Mouse (Mus musculus) embryo, embryonic 11 days (tissue): ENCODE results near the gene Gamt.

Source experiments
- DNase-seq: peaks from one replicate; pipeline ENCODE4 v3.0.0-alpha.2; 2015

The Gamt gene

DNA sequence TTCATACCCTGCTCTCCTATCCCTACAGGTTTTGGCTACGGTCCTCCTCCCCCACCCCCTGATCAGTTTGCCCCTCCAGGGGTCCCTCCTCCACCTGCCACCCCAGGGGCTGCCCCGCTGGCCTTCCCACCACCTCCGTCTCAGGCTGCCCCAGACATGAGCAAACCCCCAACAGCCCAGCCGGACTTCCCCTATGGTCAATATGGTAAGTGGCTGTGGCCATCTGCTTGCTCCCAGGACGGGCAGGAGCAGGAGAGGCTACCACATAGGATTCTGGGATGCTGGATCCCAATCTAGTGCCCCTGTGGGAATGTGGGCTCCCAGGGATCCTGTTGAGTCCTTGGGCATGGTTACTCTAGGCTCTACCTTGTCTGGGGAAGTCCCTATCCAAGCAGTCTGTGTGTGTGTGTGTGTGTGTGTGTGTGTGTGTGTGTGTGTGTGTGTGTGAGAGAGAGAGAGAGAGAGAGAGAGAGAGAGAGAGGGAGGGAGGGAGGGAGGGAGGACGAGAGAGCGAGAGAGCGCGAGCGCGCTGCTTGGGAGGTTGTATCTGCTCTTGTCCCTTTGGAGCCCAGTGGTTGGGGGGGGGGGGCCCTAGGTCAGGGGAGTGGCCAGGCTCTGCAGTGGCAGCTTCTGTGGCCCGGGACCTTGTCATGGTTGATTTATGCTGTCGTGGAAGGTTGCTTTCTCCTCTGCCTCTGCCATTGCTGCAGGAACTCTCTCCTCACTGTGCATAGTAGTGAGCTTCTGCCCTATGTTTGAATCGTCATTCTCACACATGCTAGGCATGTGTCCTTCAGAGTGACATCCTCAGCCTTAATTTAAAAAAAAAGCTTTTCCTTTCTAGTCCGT is 24.6 kb upstream of the Gamt start:
- DNase-seq: no peak

DNA sequence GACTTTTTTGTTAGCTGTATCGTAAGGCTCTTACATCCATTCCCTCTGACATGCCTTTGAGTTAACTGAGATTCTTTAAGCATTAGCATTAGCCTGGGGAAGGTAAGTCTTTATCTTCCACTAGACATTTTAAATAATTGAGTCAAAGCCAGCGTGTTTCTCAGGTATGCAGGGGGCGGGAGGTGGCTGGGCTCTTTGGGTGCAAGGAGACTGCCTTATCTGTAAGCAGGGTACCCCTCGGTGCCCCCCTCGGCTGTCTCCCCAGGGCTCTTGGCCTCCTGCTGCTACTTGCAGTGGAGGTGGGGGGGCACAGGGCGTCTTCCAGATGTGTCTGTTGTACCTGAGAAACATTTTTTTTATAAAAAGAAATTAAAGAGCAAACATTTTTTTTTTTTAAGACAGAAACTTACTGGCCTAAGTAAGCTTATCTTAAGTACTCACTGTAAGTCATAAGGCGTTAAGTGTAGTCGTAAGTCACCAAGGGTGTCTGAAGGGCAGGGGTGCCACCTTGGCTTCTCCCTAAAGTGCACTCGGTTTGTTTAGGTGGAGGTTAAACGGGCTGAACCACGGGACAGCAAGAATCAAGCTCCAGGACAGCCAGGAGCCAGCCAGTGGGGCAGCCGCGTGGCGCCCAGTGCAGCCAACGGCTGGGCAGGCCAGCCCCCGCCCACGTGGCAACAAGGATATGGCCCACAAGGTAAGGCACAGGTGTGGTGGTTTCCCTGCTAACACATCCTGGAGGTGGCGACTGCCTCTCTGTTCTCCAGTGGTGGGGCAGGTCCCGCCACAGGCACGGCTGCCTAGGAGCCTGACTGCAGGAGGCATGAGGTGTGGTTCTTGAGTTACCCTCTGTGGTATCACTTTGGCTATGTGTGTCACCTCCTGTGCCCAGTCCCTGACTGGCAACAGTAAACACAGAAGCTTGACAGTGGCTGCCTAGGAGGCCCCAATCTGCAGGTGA is 21.9 kb upstream of the Gamt start:
- no peak for DNase-seq

DNA sequence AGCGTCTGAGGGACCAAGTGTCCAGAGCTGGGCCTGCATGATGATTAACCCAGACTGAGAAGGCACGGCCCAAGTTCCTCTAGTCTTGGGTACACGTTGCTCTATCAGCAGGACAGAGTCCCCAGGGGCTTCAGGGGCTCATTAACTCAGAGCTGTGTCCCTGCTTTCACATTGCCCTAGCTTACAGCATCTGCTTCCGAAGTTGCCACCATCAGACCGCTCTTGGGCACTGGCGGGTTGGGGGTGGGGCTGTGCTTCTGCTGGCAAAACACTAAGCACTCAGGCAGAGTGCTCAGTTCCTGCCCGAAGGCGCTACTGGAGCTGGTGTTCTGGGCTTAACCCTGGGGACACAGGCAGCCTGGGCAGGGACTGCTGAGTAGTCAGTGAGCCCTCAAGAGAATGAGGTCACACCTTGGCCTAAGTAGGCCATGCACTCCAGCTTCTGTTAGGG is 21.1 kb upstream of the Gamt start:
- DNase-seq: no peak

DNA sequence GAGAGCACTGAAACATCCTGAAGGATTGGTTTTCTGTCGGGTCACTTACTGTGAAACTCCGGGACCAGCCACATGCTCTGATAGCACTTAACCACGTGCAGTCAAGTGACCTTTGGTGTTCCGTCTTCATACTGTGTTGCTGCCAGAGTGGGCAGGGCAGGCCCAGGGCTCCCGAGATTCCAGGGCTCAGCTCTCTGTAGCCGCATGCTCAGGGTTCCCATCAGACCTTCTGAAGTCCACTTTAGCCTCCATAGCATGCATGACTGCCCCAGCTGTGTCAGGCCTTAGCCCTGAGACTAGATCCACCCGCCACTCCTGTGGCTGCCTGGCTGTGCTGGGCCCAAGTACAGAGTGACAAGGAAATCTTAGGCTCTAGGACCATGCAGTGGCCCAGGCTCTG is 20.5 kb upstream of the Gamt start:
- no peak for DNase-seq

DNA sequence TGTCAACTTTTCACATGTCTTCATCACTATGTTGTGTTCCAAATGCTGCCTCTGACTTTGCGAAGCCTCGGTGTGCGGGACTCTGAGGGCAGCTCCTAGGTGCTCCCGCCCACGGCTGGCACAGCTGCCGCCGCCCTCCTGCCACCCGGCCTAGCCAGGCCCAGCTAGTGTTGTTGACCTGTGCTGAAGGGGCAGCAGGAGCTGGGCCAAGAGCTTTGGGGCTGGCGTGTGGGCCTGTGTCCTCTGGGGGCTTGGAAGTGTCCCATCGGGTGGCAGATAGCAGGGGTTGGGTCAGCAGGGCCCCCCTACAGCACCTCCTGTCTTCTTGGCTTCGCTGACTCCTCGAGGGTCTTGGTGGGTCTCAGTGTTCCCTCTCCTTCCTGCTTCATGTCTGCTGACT is 18.5 kb upstream of the Gamt start:
- no peak for DNase-seq

DNA sequence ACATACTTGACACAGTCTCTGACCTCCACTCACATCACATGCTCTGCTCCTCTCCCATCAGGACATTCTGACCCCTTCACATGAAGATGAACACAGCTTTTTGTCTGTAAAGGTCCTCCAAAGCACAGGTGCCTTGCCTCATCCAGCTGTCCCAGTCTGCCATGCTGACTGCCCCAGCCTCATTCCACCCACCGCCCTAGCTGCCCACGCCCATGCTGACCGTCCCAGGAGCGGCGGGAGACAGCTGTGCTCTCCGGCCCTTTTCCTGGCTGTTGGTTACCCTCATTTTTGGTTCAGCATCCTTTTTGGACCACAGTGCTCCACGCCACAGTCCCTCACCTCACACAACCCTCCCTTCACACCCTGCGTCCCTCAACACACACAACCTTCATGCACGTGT is 17.6 kb upstream of the Gamt start:
- no peak for DNase-seq

DNA sequence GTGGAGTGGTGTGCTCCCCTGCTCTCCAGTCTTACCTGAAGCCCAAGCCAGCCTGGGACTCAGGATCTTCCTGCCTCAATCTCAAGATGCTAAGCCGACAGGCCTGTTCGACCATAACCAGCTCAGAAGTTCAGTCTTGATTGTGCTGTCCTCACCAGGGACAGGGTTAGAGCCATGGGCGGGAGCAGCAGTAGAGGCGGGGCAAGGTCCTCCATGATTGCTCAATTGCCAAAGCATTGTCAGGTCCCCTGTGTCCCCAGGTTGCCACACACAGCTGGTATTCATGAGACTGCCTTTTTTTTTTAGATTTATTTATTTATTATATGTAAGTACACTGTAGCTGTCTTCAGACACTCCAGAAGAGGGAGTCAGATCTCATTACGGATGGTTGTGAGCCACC is 15.4 kb upstream of the Gamt start:
- no peak for DNase-seq

DNA sequence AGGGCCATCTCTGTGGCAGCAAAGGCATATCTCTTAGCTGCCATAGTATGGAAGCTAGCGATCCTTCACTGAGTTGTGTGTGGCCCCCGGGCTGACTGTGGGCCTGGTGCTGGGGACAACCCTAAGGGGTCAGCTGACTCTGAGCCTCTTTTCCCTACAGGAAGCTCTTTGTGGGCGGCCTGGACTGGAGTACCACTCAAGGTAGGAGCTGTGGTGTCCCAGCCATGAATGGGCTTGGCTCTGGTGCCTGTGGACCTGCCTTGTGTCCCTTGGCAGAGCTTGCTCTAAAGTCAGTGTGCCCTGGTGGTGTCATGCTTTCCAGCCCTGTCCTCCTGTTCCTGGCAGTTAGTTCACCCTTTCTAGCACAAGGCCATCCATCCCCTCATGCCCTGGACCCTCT is 13.0 kb upstream of the Gamt start:
- DNase-seq: no peak

DNA sequence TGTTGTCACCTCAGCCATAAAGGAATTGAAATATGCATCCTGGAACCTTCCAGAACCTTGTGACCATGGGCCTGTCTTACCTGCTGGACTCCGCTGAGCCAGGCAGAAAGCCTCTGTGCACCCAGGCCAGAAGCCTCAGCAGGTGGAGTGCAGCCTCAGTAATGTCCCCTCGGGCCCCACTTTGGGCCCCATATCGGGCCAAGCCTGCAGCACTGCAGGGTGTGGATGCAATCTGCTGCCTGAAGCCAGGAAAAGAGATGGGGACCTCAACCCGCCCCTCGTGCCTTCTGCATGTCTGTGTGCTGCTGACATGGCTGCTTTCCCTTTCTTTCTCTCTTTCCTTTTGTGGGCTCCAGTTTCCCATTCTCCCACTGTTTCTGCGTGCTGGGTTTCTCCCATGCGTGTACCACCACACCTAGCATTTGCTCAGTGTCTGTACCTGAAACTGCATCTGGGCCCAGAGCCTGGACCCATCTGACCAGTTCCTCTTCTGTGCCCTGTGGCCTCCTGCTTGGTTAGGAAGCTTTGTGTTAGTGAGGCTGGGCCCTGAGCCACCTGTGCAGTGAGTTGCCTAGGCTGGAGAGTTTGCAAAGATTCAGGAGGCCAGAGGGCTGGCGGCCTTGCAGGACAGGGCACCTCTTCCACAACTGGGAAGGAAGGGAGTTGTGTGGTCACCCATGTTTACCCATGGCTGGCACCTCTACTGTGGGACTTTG is 11.2 kb upstream of the Gamt start:
- no peak for DNase-seq

DNA sequence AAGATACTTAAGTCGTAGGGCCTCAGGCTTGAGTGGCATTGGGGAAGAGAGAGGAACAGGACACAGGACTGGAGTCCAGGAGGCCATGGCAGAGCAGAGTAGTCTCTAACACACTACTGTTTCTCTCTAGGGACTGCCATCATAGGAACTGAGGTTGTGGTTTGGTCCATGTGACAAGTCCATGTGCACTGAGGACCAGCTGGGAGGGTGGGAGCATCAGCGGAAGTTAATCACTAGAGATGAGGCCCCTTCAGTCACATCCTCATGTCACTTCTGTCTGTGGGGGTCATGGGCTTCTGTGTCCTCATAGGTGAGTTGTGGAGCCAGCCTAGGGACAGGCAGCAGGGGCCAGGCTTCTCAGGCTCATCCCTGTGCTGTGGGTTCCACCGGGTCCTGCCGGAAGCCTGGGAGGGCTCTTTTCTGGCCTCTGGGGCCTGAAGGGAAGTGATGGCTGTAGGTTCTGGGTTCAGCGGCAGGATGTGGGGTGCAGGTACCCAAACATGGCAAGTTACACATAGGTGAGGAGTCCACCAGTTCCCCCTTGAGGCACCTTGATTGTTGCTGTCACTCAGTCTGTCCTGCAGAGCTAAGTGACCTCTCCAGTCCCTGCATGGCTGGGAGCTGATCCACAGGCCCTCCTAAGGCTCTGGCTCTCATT is 10.5 kb upstream of the Gamt start:
- no peak for DNase-seq

DNA sequence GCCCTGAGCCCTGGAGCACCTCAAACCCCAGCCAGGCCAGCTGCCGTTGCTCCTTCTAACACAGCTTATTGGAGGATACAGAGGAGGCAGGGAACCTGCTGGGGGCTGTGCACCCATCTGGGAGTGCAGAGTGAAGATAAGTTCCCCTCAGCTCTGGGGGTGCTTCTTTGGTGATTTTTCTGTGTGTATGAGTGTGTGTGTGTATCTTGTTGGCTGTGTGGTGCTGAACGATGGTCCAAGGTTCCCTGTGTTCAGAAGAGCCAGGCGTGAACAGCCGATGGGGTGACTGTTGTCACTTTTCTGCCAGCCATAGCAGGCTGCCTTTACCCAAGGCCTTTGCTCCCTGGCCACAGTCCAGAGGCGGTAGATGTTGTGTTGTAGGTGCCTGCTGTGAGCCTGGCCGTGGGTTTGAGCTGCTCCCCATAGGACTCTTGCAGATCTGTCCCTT is 9.9 kb upstream of the Gamt start:
- DNase-seq: no peak

DNA sequence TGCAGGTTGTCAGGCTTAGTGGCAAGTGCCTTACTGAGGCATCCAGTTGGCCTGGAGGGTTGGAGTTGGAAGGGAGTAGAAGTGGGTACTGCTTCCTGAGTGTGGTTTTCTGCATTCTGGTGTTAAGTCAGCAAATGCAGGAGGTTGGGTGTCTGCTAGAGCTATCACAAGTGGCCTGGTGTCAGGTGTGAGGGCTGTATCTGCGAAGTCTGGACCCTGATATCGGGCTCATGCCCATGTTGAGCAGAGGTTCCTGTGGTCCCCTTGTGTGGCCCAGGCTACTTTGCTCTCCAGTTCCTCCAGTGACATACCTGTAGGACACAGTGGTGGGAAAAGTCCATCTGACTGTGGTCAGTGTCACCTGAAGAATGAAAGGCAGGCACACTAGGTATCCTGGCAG is 9.3 kb upstream of the Gamt start:
- DNase-seq: no peak

DNA sequence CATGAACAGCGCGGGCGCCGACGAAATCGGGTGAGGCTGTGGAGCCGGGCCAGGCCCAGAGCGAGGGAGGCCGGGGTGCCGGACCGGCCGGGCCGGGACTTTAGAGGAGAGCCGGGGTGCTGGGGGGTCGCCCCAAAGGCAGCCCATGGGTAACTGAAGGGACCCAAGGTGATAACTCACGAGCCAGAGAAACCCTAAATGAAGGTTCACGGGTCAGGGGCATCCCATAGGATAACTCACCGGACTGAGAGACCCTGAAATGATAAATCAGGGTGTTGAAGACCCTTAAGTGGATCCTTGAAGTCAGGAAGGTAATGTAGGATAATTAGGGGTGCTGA is 4.3 kb upstream of the Gamt start:
- no peak for DNase-seq

DNA sequence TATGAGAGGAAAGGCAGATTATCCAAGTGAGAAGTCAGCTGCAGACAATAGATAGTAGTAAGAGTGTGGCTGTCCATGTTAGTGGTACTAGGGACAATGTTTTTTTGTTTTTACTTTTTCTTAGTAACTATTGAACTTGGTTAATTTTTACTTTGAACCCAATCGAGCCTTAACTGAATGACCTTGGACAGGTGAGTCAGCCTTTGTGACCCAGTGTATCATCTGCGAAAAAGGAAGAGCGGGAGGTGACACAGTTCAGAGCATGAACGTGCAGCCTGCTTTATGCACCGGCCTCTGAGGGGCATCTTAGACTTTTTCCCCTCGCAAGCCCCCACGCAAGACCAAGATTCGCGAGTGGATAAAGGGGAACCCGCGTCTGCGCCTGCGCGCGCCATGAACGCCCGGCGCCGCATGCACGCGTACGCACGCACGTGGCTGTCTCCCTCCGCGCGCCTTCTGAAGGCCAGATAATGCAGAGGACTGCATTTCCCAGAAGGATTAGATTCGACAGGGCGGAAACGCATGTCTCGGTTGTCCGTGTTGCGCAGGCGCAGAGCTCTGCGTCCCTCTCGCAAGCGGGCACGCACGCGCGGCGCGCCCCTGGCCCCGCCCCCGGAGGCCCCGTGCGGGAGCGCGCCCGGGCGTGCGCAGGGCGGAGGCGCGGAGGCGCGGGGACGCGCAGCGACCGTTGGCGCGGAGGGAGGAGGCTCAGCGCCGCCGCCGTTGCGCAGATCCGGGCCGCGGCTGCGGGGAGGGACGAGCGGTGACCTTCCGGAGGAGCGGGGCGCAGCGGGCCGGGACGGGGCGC is 3.7 kb upstream of the Gamt start:
- peak; percentile 100 for DNase-seq

DNA sequence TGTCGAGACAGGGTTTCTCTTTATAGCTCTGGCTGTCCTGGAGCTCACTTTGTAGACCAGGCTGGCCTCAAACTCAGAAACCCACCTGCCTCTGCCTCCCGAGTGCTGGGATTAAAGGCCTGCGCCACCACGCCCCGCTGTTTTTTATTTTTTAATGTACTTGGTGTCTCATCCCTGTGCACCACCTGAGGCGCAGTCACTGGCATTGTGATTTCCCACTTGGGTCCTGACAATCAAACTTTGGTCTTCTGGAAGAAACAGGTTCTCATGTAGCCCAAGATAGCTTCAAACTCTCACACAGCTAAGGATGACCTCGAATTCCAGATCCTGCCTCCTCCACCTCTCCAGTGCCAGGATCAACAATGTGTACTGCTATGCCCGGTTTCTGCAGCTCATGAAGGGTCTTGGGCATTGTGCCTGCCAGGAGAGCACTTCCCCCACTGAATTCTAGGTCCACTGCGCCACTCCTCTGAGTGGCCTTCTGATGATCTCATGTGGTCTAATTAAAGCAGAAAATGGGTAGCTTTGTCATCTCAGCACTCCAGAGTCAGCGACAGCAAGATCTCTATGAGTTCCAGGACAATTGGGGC is 2.1 kb upstream of the Gamt start:
- no peak for DNase-seq

DNA sequence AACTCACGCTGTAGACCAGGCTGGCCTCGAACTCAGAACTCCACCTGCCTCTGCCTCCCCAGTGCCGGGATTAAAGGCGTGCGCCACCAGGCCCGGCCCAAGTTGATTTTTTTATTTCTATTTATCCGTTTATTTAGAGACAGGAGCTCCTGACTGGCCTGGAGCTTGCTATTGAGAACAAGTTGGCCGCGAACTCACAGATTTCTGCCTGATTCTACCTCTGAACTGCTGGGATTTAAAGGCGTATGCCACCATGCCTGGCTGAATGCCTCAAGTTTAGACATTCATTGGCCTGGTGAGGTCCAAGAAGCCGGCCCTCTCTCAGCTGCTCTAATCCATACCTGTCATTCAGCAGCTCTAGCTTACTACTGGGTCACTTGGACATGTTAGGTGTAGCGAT is 1.4 kb upstream of the Gamt start:
- no peak for DNase-seq

DNA sequence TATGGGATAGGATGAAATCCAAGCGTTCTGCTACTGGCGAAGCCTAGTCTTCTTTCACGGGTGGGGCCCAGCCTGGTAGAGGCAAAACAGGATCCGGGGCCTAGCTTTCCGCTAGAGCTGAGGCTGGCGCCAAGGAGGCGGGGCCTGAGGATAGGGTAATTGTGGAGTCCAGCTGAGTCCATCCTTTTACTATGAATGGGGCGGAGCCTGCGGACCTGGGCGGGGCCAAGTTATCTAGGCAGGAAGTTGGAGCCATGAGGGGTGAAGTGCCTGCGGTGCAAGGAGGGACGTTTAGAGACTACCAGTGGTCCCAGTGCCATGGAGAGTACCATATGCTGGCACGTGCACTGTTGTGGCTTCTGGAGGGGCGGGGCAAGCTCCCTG is 765 bp upstream of the Gamt start:
- DNase-seq: peak; percentile 97

DNA sequence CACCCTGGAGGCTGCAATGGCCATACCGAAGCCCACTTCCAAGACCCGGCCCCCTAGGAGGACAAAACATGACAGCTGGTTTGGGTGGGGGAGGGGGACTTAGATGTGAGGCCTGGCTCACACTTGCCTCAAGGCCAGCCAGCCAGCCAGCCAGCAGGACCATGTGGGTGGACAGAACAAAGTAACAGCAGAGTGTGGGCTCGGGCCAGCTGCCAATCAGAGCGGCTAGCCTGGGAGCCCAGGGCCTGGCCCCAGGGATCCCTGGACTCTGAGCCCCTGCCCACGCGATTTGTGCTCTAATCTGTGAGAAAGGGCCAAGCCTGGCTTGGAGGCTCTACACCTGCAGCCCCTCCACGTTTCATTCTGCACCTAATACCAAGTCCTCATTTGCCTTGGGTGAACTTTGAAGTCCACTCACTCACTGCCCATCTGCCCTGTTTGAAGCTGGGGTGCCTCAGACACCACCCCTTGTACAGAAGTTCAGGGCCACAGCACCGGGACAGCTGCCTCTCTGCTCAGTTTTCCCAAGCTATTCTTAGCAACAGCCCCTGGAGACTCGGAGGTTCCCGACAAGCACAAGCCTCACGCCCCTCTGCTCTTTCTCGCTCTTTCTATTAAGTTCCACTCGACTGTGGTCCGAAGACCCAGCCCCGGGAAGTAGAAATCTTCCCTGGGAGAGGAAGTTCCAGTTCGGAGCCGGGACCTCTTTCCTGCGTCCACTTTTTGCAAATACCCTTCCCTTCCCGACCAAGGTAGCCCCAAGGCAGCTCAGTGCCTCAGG is 761 bp downstream of the Gamt start:
- DNase-seq: peak; percentile 74

DNA sequence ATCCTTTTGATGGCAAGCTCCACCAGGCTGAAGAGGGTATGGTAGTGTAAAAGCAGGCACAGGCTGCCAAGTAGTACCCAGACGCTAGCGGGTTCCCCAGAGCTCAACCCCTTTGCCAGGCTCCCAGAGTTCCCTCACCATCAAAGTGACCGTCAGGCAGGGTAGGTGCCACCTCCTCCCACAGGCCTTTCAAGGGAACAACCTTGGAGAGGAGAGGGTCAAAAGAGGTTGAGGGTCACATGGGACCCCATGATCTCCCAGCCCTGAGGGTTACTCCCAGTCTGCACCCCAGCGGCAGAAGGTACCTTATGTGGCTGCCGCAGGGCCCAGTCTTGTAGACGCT is 1.4 kb downstream of the Gamt start:
- DNase-seq: no peak

DNA sequence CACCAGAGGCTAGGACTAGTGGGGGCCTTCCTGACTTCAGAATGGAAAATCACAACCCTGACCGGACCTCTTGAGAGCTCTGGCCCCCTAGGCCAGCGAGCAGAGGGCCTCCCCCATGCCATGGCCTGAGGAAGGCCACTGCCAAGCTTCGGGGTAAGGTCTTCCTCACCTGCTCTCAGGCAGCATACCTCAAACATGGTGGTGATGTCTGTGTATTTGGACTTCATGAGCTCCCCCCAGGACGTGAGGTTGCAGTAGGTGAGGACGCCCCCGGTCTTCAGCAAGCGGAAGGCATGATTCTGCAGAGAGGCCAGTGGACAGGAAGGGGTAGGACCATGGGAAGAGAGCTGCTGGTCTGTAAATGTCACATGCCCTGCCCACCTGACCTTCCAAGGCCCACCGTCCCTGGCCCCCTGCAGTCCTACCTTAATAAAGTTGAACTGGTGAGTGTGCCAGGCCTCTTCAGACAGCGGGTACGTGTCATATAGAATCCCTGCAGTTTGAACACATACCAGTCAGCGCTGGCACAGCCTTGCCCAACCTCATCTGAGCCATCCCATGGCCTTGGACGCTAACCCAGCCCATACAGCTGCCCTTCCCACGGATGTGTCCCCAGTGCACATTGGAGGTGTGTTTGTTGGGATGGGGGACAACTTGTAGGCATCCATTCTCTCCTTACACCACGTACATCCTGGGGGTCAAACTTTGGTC is 1.9 kb downstream of the Gamt start:
- DNase-seq: no peak
